Mouse (Mus musculus): ENCODE results near the gene Ints5. TPM values are rescaled to one million over a fixed set of nuclear protein-coding genes. Genes with fewer than 3 reads are reported as not detected.
"Not testable (repeated sequence)": the region's sequence is repeated elsewhere in the genome, so short reads cannot be mapped to it uniquely, and the experiment has no call there.

The Ints5 gene
- polyA plus RNA-seq, 1 experiment from 2014 or later: 43.7 TPM

GRCm38 (mm10) chr19:8895397-8895960, 2.7 kb downstream of the Ints5 start:
- Histone ChIP-seq H3K4me2 (replicated peaks) (no peak overlapping the region), H3K4me3 (no peak overlapping the region), H3K36me3 (peaks cover 21% of the 10 kb centered on the region), H3K9ac (replicated peaks) (no peak overlapping the region), H3K4me1 (peaks cover 43% of the 10 kb centered on the region), H3K9me3 (no peaks in the 10 kb centered on the region), H3K27ac (replicated peaks) (no peak overlapping the region), H3K27me3 (no peaks in the 10 kb centered on the region)
- WGBS: 92% methylated on average over 9 of the region's 9 CpGs
- ATAC-seq (replicated peaks): no peak

DNA sequence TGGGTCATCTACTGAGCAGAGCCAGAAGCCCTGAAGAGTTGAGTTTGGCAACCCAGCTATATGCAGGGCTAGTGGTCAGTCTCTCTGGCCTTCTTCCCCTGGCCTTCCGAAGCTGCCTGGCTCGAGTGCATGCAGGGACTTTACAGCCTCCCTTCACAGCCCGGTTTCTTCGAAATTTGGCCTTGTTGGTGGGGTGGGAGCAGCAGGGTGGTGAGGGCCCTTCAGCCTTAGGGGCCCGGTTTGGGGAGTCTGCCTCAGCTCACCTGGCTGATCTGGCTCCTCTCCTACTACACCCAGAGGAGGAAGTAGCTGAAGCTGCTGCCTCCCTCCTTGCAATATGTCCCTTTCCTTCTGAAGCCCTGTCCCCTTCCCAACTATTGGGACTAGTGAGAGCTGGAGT, 3.4 kb downstream of the Ints5 start:
- WGBS: 84% methylated on average over 5 of the region's 5 CpGs
- H3K4me2 ChIP-seq (replicated peaks); H3K9me3 ChIP-seq; H3K27ac ChIP-seq (replicated peaks); H3K9ac ChIP-seq (replicated peaks); H3K4me3 ChIP-seq; ATAC-seq (replicated peaks); H3K27me3 ChIP-seq: not testable (repeated sequence)
- Histone ChIP-seq H3K4me1 (peaks cover 43% of the 10 kb centered on the region), H3K36me3 (peaks cover 17% of the 10 kb centered on the region)

- ATAC-seq (replicated peaks): peak; percentile 57
- H3K27ac ChIP-seq (replicated peaks): peak overlapping the region; percentile 83
- peaks cover 22% of the 10 kb centered on the region for H3K36me3 ChIP-seq
- not testable (repeated sequence) for H3K27me3 ChIP-seq, H3K9me3 ChIP-seq
- peak overlapping the region; percentile 72 for H3K4me2 ChIP-seq (replicated peaks)
- 25% methylated on average over 21 of the region's 21 CpGs for WGBS
- peak overlapping the region; percentile 91 for H3K9ac ChIP-seq (replicated peaks)
- H3K4me1 ChIP-seq: peaks cover 41% of the 10 kb centered on the region
- peak overlapping the region; percentile 62 for H3K4me3 ChIP-seq
These were observed 4.5 kb downstream of the Ints5 start for GRCm38 (mm10) chr19:8897211-8897864.

DNA sequence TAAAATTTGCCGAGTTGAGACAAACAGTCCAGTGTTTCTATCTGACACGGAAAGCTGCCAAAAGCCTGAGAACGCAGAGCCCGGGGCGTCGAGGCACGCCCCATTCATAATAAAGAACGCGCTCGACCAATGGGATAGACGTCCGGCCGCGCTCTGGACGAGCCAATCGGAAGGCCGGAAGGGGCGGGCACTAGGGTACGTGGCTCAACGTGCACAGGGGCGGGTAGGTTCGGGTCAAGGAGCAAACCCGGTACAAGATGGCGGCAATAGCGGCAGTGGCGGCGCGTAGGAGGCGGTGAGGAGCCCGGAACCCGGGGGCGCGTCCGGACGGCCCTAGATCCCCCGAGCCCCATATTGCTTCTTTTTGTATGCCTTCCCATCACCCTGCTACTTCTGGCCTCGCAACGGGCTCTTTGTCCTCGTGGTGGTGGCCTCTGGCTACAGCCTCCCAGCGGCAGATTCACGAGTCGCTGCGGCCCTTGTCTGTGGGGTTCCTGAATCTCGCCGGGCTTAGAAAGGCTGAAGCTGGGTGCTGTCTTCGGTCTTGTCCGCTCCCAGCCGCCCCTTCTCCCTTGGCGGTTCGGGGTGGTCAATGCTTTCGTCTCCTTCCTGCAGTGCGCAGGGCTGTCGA, 5.2 kb downstream of the Ints5 start, which contains the start of gene Ganab:
Gene Ganab (plus strand): TSS at position 207 of the 631 bp plus-strand sequence.
- under 1% methylated on average over 53 of the region's 53 CpGs for WGBS
- Histone ChIP-seq H3K27ac (replicated peaks) (peak within 1 kb of the TSS; percentile 83), H3K9me3 (no peaks in the 10 kb centered on the region), H3K9ac (replicated peaks) (peak within 1 kb of the TSS; percentile 91), H3K4me2 (replicated peaks) (peak within 1 kb of the TSS; percentile 72), H3K36me3 (peaks cover 27% of the 10 kb centered on the region), H3K27me3 (no peaks in the 10 kb centered on the region), H3K4me3 (peak within 1 kb of the TSS; percentile 62), H3K4me1 (peaks cover 37% of the 10 kb centered on the region)
- ATAC-seq (replicated peaks): peak; percentile 98

DNA sequence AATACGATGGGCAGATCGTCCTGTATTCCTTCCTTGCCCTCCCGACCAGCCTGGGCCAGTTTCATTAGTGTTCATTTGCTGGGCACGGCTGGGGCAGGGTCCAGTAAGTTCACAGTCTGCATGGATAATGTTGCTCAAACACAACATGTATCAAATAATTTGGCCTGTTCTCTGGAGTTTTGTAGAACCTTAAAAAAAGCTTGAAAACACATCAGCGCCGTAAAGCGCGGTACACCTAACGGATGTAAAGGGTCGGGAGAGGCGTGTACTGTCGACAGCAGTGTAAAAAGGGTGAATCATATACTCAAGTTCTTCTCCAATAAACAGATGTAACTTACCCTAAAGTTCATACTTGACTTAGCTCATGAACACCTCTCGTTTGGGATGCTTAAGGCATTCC, 5.8 kb downstream of the Ints5 start:
- H3K4me3 ChIP-seq: peak overlapping the region; percentile 62
- H3K27ac ChIP-seq (replicated peaks): peak overlapping the region; percentile 83
- peak overlapping the region; percentile 91 for H3K9ac ChIP-seq (replicated peaks)
- H3K36me3 ChIP-seq: peaks cover 33% of the 10 kb centered on the region
- 13% methylated on average over 13 of the region's 13 CpGs for WGBS
- peaks cover 33% of the 10 kb centered on the region for H3K4me1 ChIP-seq
- H3K27me3 ChIP-seq: no peaks in the 10 kb centered on the region
- ATAC-seq (replicated peaks): no peak
- no peaks in the 10 kb centered on the region for H3K9me3 ChIP-seq
- peak overlapping the region; percentile 72 for H3K4me2 ChIP-seq (replicated peaks)

DNA sequence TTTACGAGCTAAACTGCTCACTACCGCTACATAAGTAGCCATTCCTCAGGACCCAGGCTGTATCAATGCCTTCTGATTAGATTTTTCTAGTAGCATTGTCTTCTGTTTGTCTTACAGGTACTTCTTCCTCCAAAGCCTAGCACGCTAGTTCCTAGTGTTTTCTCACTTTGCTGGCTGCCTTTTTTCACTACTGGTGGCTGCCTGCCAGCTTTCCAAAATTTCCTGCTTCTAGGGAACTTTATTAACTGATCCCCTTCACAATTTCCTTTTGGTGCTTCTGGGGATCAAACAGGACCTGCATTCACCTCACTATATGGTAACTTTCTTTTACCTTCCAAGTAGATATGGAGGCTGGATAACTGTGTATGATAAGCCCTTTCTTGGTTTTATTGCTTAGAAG, 6.3 kb downstream of the Ints5 start:
- ATAC-seq (replicated peaks): no peak
- Histone ChIP-seq H3K4me2 (replicated peaks) (peak overlapping the region; percentile 72), H3K27me3 (no peaks in the 10 kb centered on the region), H3K4me3 (peak overlapping the region; percentile 62), H3K27ac (replicated peaks) (no peak overlapping the region), H3K9ac (replicated peaks) (peak overlapping the region; percentile 91; the same call in 1 of the 2 replicates), H3K9me3 (no peaks in the 10 kb centered on the region), H3K4me1 (peaks cover 28% of the 10 kb centered on the region), H3K36me3 (peaks cover 37% of the 10 kb centered on the region)
- 50% methylated on average over 3 of the region's 3 CpGs for WGBS

- peaks cover 12% of the 10 kb centered on the region for H3K4me1 ChIP-seq
- no peaks in the 10 kb centered on the region for H3K9me3 ChIP-seq
- ATAC-seq (replicated peaks): no peak
- no peaks in the 10 kb centered on the region for H3K27me3 ChIP-seq
- no peak overlapping the region for H3K4me2 ChIP-seq (replicated peaks)
- no peak overlapping the region for H3K4me3 ChIP-seq
- WGBS: 94% methylated on average over 5 of the region's 5 CpGs
- H3K9ac ChIP-seq (replicated peaks): no peak overlapping the region
- H3K27ac ChIP-seq (replicated peaks): no peak overlapping the region
- H3K36me3 ChIP-seq: peaks cover 64% of the 10 kb centered on the region
These were observed 10.6 kb downstream of the Ints5 start for GRCm38 (mm10) chr19:8903412-8903811.

DNA sequence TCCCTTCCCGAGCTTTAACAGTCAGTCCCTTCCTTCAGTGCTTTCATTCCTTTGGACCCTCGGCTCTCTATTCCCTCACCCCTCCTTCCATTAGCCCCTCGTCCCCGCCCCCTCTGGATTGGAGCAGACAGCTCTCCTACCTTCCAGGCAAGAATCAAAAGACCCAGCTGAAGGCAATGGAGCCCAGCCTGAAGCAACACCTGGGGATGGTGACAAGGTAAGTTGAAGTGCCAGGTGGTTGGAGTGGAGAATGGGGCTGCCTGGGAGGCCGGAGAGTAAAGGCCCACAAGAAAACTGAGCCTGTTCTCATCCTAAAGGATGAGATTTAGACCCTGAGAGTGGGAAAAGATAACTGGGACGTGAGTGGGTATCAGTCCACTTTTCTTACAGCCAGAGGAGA, 15.7 kb downstream of the Ints5 start:
- H3K9me3 ChIP-seq: no peaks in the 10 kb centered on the region
- no peak overlapping the region for H3K9ac ChIP-seq (replicated peaks)
- peaks cover 96% of the 10 kb centered on the region for H3K36me3 ChIP-seq
- no peak overlapping the region for H3K27ac ChIP-seq (replicated peaks)
- no peak for ATAC-seq (replicated peaks)
- no peaks in the 10 kb centered on the region for H3K27me3 ChIP-seq
- WGBS: 93% methylated on average over 6 of the region's 6 CpGs
- no peak overlapping the region for H3K4me2 ChIP-seq (replicated peaks)
- no peaks in the 10 kb centered on the region for H3K4me1 ChIP-seq
- H3K4me3 ChIP-seq: no peak overlapping the region

DNA sequence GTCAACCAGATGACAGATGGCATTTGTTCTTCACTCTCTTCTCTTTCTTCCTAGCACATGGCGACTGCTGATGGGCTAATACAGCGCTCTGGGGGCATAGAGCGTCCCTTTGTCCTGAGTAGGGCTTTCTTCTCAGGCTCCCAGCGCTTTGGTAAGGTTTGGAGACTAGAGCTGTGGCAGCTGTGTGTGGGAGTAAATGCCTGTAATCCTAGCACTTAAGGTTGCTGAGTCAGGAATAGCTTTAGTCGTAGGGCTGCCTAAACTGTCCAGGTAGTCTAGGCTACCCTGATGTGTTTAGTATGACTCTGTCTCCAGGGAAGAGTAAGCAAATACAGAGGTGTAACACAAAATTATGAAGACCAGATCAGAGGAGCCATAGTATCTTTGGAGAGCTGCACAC, 19.0 kb downstream of the Ints5 start:
- 87% methylated on average over 5 of the region's 5 CpGs for WGBS
- no peaks in the 10 kb centered on the region for H3K9me3 ChIP-seq
- no peak for ATAC-seq (replicated peaks)

GRCm38 (mm10) chr19:8914212-8914611, 21.4 kb downstream of the Ints5 start:
- Histone ChIP-seq H3K9ac (replicated peaks) (no peak overlapping the region), H3K4me2 (replicated peaks) (no peak overlapping the region), H3K27me3 (no peaks in the 10 kb centered on the region), H3K4me3 (no peak overlapping the region), H3K36me3 (peaks cover 77% of the 10 kb centered on the region), H3K9me3 (no peaks in the 10 kb centered on the region), H3K27ac (replicated peaks) (no peak overlapping the region), H3K4me1 (no peaks in the 10 kb centered on the region)
- no peak for ATAC-seq (replicated peaks)
- WGBS: 95% methylated on average over 3 of the region's 3 CpGs

More for the DNA sequence above, 19.0 kb downstream of the Ints5 start:
- H3K36me3 ChIP-seq: peaks cover 98% of the 10 kb centered on the region
- no peak overlapping the region for H3K4me3 ChIP-seq
- H3K27ac ChIP-seq (replicated peaks): no peak overlapping the region
- H3K9ac ChIP-seq (replicated peaks): no peak overlapping the region
- H3K27me3 ChIP-seq: no peaks in the 10 kb centered on the region
- H3K4me2 ChIP-seq (replicated peaks): no peak overlapping the region
- H3K4me1 ChIP-seq: no peaks in the 10 kb centered on the region

DNA sequence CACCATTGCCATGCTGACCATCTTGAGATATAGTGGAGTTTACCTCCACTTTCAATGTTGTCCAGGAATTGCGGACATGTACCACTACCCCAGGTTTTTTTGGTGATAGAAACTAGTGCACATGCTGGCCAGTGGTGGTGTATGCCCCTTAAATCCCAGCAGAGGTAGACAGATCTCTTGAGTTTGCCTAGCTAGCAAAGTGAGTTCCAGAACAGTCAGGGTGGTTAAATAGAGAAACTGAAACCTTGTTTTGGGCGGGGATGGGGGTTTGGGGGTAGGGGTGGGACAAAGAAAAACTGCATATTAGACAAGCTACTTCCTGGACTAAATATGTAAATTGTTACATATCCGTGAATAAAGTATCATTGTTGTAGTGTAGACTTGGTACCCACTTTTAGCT, 26.2 kb downstream of the Ints5 start:
- Histone ChIP-seq H3K27ac (replicated peaks) (no peak overlapping the region), H3K36me3 (peaks cover 29% of the 10 kb centered on the region), H3K4me3 (no peak overlapping the region), H3K9ac (replicated peaks) (no peak overlapping the region), H3K27me3 (no peaks in the 10 kb centered on the region), H3K4me1 (peaks cover 18% of the 10 kb centered on the region), H3K4me2 (replicated peaks) (no peak overlapping the region), H3K9me3 (no peaks in the 10 kb centered on the region)
- WGBS: 95% methylated on average over 3 of the region's 3 CpGs
- no peak for ATAC-seq (replicated peaks)

GRCm38 (mm10) chr19:8919684-8920072, 26.9 kb downstream of the Ints5 start:
- Histone ChIP-seq H3K36me3 (peaks cover 26% of the 10 kb centered on the region), H3K27ac (replicated peaks) (peak overlapping the region; percentile 85), H3K9ac (replicated peaks) (peak overlapping the region; percentile 81), H3K27me3 (no peaks in the 10 kb centered on the region), H3K4me1 (peaks cover 18% of the 10 kb centered on the region), H3K4me3 (peak overlapping the region; percentile 74), H3K4me2 (replicated peaks) (peak overlapping the region; percentile 68), H3K9me3 (no peaks in the 10 kb centered on the region)
- WGBS: 68% methylated on average over 6 of the region's 6 CpGs
- 0 out of 2 replicates have a peak, but pooled peaks have one; percentile 10 for ATAC-seq (replicated peaks)
